Mouse (Mus musculus) small intestine, adult 2 months (tissue): ENCODE data around the gene Sptbn4. TPM values are rescaled to one million over a fixed set of nuclear protein-coding genes. Genes with fewer than 3 reads are reported as not detected.
"Not testable (repeated sequence)": the region's sequence is repeated elsewhere in the genome, so short reads cannot be mapped to it uniquely, and the experiment has no call there.

Experiments
- H3K27ac ChIP-seq: fragments of 200-500 bp; 2 replicates; pipeline ENCODE4 v1.5.1; 2012; ENCODE audit warnings: low read depth, low read length, control low read depth, inconsistent platforms; ENCODE audit not compliant: insufficient read depth
- H3K27me3 ChIP-seq: fragments of 200-500 bp; 2 replicates; pipeline ENCODE4 v1.6.1; 2012; ENCODE audit warnings: mild to moderate bottlenecking, moderate library complexity, low read length, inconsistent platforms; ENCODE audit not compliant: control insufficient read depth, insufficient read depth
- H3K36me3 ChIP-seq: fragments of 200-500 bp; 2 replicates; pipeline ENCODE4 v1.6.1; 2012; ENCODE audit warnings: mild to moderate bottlenecking, low read length, control low read depth, inconsistent platforms; ENCODE audit not compliant: control insufficient read depth, insufficient read depth
- H3K4me1 ChIP-seq: fragments of 200-500 bp; 2 replicates; pipeline ENCODE4 v1.6.1; 2012; ENCODE audit warnings: low read length, inconsistent platforms, mixed read lengths; ENCODE audit not compliant: control insufficient read depth, insufficient read depth, insufficient read length
- H3K4me3 ChIP-seq: fragments of 200-500 bp; 2 replicates; pipeline ENCODE4 v1.5.1; 2012; ENCODE audit warnings: low read depth, mild to moderate bottlenecking, control low read depth, inconsistent platforms, low read length, moderate library complexity
- CTCF ChIP-seq: fragments of 200-500 bp; IDR thresholded peaks from 2 replicates; pipeline ENCODE4 v1.5.1; 2012; ENCODE audit warnings: low read depth, mild to moderate bottlenecking, control low read depth, inconsistent platforms, low read length, moderate library complexity, mixed read lengths; ENCODE audit not compliant: insufficient replicate concordance, insufficient read length; ENCODE audit errors: extremely low read depth
- POLR2A ChIP-seq: fragments of 200-500 bp; IDR thresholded peaks from 2 replicates; pipeline ENCODE4 v1.6.1; 2012; ENCODE audit warnings: low read depth, mild to moderate bottlenecking, control low read depth, inconsistent platforms, low read length, moderate library complexity
- WGBS: fragments of 180-500 bp; shearing (Covaris S2); methylation state at CpG from one replicate; pipeline ENCODE4 v1.1.7; 2018; 5-methylcytosine and 5-hydroxymethylcytosine counted together
- polyA plus RNA-seq: library from polyadenylated mRNA; depleted of rRNA; stranded (reverse); fragments of >200 nt; gene quantifications from 2 replicates; pipeline ENCODE4 v1.2.3, GENCODE M21; 2012; rRNA removed

Gene Sptbn4
- polyA plus RNA-seq: 0.19 and 0.28 TPM in 2 replicates

DNA sequence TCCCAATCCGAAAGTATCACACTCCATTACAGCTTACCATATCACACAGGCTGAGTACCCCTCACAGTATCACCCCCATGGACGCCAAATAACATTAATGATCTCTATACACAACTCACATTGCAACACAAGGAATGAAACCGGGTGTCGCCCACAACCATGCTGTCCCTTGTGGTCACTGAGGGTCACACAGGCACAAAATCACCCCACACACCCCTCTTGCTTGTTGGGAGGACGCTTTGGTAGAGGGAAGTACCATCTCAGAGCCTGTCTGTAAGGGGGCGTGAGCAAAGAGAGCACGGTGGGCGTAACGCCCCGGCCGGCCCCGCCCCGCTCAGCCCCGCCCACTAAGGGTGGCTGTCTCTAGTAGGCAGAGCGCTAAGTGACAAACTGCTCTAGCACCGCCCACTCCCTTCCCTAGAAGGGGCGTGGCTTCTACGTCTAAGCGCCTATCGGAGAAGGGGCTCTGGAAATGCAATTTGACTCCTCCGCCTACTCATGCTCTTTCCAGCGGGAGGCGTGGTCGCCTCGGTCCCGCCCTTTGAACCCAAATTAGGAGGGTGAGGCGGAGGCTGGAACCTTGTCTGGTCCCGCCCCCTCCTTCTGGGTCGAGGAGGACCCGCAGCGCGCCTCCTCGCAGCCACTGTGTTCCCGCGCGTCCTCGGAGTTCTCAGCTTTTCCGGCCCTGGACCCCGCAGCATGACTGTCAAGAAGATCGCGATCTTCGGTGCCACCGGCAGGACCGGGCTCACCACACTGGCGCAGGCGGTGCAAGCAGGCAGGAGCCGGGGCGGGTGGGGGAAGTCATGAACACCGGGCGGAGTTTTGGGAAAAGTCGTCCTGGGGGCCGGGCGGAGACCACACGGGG is at the start of gene Sptbn4, which contains the start of gene Blvrb:
Sptbn4 (minus strand) TSS at position 268 of the 868 bp plus-strand sequence.
Blvrb (plus strand) TSS at position 560 of the 868 bp plus-strand sequence.
- under 1% methylated on average over 54 of the region's 54 CpGs for WGBS

DNA sequence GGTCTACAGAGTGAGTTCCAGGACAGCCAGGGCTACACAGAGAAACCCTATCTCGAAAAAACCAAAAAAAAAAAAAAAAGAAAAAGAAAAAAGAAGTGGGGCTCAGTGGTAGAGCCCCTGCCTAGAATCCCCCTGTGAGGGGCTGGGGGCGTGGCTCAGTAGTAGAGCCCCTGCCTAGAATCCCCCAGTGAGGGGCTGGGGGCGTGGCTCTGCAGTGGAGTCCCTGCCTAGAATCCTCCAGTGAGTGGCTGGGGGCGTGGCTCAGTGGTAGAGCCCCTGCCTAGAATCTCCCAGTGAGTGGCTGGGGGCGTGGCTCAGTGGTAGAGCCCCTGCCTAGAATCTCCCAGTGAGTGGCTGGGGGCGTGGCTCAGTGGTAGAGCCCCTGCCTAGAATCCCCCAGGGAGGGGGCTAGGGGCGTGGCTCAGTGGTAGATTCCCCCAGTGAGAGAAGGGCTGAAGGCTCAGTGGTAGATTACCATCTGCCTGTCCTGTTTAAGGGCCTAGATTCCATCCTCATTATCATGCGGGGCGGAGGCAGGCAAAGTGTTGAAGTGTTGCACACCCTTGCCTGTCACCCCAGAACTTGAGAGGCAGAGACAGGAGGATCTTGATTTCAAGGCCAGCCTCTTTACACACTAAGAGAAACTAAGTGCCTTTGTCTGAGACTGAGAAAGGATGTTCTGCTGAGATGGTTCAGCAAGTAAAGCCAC is 47.3 kb upstream of the Sptbn4 start:
- H3K27me3 ChIP-seq, H3K4me3 ChIP-seq, H3K36me3 ChIP-seq, H3K27ac ChIP-seq: not testable (repeated sequence)
- WGBS: 86% methylated on average over 9 of the region's 9 CpGs
- peaks cover 21% of the 10 kb centered on the region for H3K4me1 ChIP-seq

More for the DNA sequence above, at the start of gene Sptbn4, which contains the start of gene Blvrb:
- peak within 1 kb of the TSS; percentile 80 for H3K4me3 ChIP-seq
- peaks cover 21% of the 10 kb centered on the region for H3K4me1 ChIP-seq
- peaks cover 7% of the 10 kb centered on the region for H3K27me3 ChIP-seq
- H3K27ac ChIP-seq: no peak within 1 kb of the TSS
- no peaks in the 10 kb centered on the region for H3K36me3 ChIP-seq
- no peak for TF ChIP-seq CTCF
- peak; percentile 59 for TF ChIP-seq POLR2A

DNA sequence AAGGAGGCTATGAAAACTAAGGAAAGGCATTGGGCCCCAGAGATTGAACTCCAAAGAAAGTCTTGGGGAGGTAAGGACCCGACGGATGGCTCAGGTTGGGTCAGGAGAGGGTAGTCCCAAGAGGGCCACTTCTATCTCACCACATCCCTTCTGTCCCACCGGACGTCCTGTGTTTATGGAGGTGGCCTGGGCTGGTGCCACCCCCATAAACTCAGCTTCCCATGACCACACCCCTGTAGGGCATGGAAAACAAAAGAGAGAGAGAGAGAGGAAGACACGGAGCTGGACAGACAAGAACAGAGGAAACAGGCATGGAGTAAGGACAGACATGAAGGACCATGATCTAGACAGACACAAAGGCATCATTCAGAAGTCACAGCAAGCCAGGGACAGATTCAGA is 46.0 kb upstream of the Sptbn4 start:
- no peak for TF ChIP-seq POLR2A
- TF ChIP-seq CTCF: no peak
- WGBS: 76% methylated on average over 5 of the region's 5 CpGs
- Histone ChIP-seq H3K27ac (no peak overlapping the region), H3K27me3 (no peaks in the 10 kb centered on the region), H3K4me1 (peaks cover 28% of the 10 kb centered on the region), H3K36me3 (peaks cover 12% of the 10 kb centered on the region), H3K4me3 (no peak overlapping the region)

DNA sequence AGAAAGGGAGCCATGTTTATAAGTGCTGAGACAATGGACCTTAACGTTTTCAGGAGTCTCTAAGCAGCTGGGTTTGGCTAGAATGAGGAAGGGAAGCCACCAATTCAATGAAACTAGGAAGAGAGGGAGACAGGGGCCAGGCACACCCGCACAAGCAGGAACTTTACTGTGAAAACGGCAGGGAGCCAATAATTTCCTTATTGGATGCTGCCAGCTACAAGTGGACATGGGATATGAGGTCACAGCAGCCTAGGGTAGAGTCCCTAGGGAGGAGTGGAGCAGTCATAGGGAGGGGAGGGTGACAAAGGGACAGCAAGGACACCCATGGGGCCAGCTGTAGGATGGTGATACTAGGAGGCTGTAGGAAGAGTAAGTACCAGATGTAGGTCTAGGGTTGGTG is 45.5 kb upstream of the Sptbn4 start:
- Histone ChIP-seq H3K27me3 (no peaks in the 10 kb centered on the region), H3K27ac (no peak overlapping the region), H3K4me1 (peaks cover 31% of the 10 kb centered on the region), H3K36me3 (peaks cover 12% of the 10 kb centered on the region), H3K4me3 (no peak overlapping the region)
- WGBS: 12% methylated on average over 3 of the region's 3 CpGs
- no peak for TF ChIP-seq CTCF
- TF ChIP-seq POLR2A: no peak

DNA sequence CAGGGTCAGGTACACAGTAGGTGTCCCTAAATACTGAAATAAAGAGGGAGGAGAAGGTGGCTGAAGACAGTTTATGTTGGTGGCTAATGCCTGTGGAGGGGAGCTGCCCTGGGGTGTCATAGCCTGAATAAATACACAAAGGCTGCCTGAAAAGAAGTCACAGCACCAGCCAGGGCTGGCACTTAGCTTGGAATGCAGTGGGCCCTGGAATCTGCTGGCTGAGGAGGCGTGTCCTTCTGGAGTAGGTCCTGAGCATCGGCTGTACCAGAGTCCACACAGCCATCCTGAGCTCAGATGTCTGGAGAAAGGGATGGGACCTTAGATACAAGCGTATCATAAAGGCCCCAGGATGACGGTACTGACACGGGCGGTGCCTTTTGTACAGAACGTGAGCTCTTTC is 44.4 kb upstream of the Sptbn4 start:
- Histone ChIP-seq H3K27me3 (no peaks in the 10 kb centered on the region), H3K36me3 (peaks cover 12% of the 10 kb centered on the region), H3K27ac (peak overlapping the region; percentile 36), H3K4me3 (no peak overlapping the region), H3K4me1 (peaks cover 31% of the 10 kb centered on the region)
- 59% methylated on average over 7 of the region's 7 CpGs for WGBS
- no peak for TF ChIP-seq CTCF
- no peak for TF ChIP-seq POLR2A

DNA sequence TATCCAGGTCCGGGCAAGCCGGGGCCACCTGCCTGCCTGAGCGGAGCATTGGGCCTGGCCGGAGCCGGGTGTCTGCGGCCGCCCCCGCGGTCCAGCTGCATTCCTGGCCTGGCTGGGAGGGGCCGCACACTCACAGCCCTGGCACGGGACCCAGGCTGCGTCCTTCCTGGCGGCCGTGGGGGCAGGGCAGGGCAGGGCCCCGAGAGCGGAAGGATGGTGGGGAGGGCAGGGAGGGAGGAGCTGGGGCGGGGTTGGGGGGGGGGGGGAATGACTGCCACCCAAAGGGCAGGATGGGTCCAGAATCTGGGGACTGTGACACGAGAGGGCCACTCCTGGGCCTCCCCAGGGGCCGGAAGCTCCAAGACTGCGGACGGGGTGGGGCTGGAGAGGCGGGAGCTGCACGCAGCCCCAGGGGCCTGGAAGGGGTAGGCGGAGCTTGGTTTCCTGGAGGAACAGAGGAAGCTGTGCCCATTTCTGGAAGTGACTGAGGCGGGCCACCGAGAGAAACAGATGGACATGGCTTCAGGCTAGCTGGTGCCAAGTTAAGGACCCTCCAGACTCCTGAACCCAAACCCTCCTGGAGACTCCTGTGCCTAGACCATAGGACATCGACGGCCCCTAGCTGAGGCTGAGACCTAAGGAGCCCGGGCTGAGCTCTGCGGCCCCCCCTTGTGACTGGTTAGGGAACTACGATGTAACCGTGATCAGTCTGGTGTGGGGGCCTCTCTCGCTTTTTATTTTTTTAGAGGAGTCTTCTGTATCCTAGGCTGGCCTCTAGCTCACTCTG is 43.2 kb upstream of the Sptbn4 start:
- Histone ChIP-seq H3K36me3 (peaks cover 12% of the 10 kb centered on the region), H3K4me1 (peaks cover 31% of the 10 kb centered on the region), H3K27me3 (no peaks in the 10 kb centered on the region), H3K4me3 (peak overlapping the region; percentile 62), H3K27ac (peak overlapping the region; percentile 86)
- TF ChIP-seq POLR2A (no peak; the same call in 1 of the 2 replicates), CTCF (peak; percentile 94)
- 2% methylated on average over 32 of the region's 33 CpGs for WGBS
